Mouse (Mus musculus) hindbrain, embryonic 16.5 days (tissue): ENCODE results near the gene Palb2. TPM values are rescaled to one million over a fixed set of nuclear protein-coding genes. Genes with fewer than 3 reads are reported as not detected.

Experiments used
- polyA plus RNA-seq: library from polyadenylated mRNA; unstranded; fragments of >200 nt; fragmentation: Nextera tagmentation; extraction: Ambion mirVana; gene quantifications from 2 replicates; pipeline ENCODE4 v1.2.1, GENCODE M21; 2015

Palb2 gene
- polyA plus RNA-seq, 1 experiment from 2014 or later, result 3.8 TPM

Other genes starting within 250 kb of the Palb2 start
- 32.3 and 33.9 TPM in 2 replicates for gene Cog7, start 151.3 kb downstream of the Palb2 start, polyA plus RNA-seq
- gene Gga2, start 111.8 kb downstream of the Palb2 start, polyA plus RNA-seq, result 46.5 and 51.4 TPM in 2 replicates
- 71.2 and 75.7 TPM in 2 replicates for gene Ubfd1, start 65.8 kb downstream of the Palb2 start, polyA plus RNA-seq
- 8.7 and 9.6 TPM in 2 replicates for gene Ears2, start 65.7 kb downstream of the Palb2 start, polyA plus RNA-seq
- gene Ndufab1, start 31.1 kb downstream of the Palb2 start, polyA plus RNA-seq, result 694 and 758 TPM in 2 replicates
- gene Dctn5, start 56 bp upstream of the Palb2 start, polyA plus RNA-seq, result 165 and 167 TPM in 2 replicates
- gene Plk1, start 26.5 kb upstream of the Palb2 start, polyA plus RNA-seq, result 19.6 and 26.6 TPM in 2 replicates
- 1.8 and 1.9 TPM in 2 replicates for gene Ern2, start 53.2 kb upstream of the Palb2 start, polyA plus RNA-seq
- 0.75 and 1.2 TPM in 2 replicates for gene Chp2, start 86.5 kb upstream of the Palb2 start, polyA plus RNA-seq
- 127 and 139 TPM in 2 replicates for gene Prkcb, start 155.8 kb upstream of the Palb2 start, polyA plus RNA-seq